Mouse (Mus musculus) spleen, adult 2 months (tissue): ENCODE results near the gene Pde11a. TPM values are rescaled to one million over a fixed set of nuclear protein-coding genes. Genes with fewer than 3 reads are reported as not detected.

Experiments
- DNase-seq, 2 experiments: peaks; one replicate each; pipeline versions ENCODE4 v3.0.0 to v3.0.0-alpha.2; 2012 to 2021; ENCODE audit warnings: low spot score in 2 of 2, low read depth in 1 of 2
- H3K27ac ChIP-seq: fragments of 200-500 bp; 2 replicates; pipeline ENCODE4 v1.5.1; 2012; ENCODE audit warnings: low read length, inconsistent platforms; ENCODE audit not compliant: insufficient read depth
- H3K27me3 ChIP-seq: fragments of 200-500 bp; 2 replicates; pipeline ENCODE4 v1.6.1; 2012; ENCODE audit warnings: mild to moderate bottlenecking, moderate library complexity, low read length, inconsistent platforms; ENCODE audit not compliant: control insufficient read depth, insufficient read depth
- H3K36me3 ChIP-seq: fragments of 200-500 bp; 2 replicates; pipeline ENCODE4 v1.6.1; 2012; ENCODE audit warnings: mild to moderate bottlenecking, low read length, inconsistent platforms; ENCODE audit not compliant: control insufficient read depth, insufficient read depth
- H3K4me1 ChIP-seq: fragments of 200-500 bp; 2 replicates; pipeline ENCODE4 v1.6.1; 2011; ENCODE audit warnings: inconsistent platforms; ENCODE audit not compliant: control insufficient read depth, insufficient read depth, insufficient read length
- H3K4me3 ChIP-seq: fragments of 200-500 bp; 2 replicates; pipeline ENCODE4 v1.5.1; 2011; ENCODE audit warnings: mild to moderate bottlenecking, inconsistent platforms; ENCODE audit not compliant: insufficient read depth, insufficient read length; ENCODE audit errors: extremely low read depth
- CTCF ChIP-seq: fragments of 200-500 bp; IDR thresholded peaks from 2 replicates; pipeline ENCODE4 v1.5.1; 2011; ENCODE audit warnings: mild to moderate bottlenecking, inconsistent platforms; ENCODE audit not compliant: insufficient read depth, insufficient read length, insufficient replicate concordance; ENCODE audit errors: extremely low read depth
- POLR2A ChIP-seq: fragments of 200-500 bp; IDR thresholded peaks from 2 replicates; pipeline ENCODE4 v1.6.1; 2011; ENCODE audit warnings: low read depth, low read length, inconsistent platforms
- WGBS: fragments of 180-500 bp; shearing (Covaris S2); methylation state at CpG from one replicate; pipeline ENCODE4 v1.1.7; 2018; 5-methylcytosine and 5-hydroxymethylcytosine counted together
- polyA plus RNA-seq: library from polyadenylated mRNA; depleted of rRNA; stranded (reverse); fragments of >200 nt; gene quantifications from 2 replicates; pipeline ENCODE4 v1.2.3, GENCODE M21; 2012

Pde11a gene
- polyA plus RNA-seq, 1 experiment = 0.26 TPM

- no peak overlapping the region for H3K27ac ChIP-seq
- WGBS = 88% methylated on average over 9 of the region's 9 CpGs
- no peak for DNase-seq
- H3K4me1 ChIP-seq = no peaks in the 10 kb centered on the region
- no peak overlapping the region for H3K4me3 ChIP-seq
- TF ChIP-seq CTCF = no peak
- TF ChIP-seq POLR2A = no peak
- H3K27me3 ChIP-seq = no peaks in the 10 kb centered on the region
- no peaks in the 10 kb centered on the region for H3K36me3 ChIP-seq
Measured at GRCm38 (mm10) chr2:76002899-76003298, 335.7 kb downstream of the Pde11a start.

GRCm38 (mm10) chr2:76001392-76001791 is 337.2 kb downstream of the Pde11a start:
- no peaks in the 10 kb centered on the region for H3K36me3 ChIP-seq

GRCm38 (mm10) chr2:75999636-76000035 is 338.9 kb downstream of the Pde11a start:
- H3K27me3 ChIP-seq = no peaks in the 10 kb centered on the region
- no peaks in the 10 kb centered on the region for H3K36me3 ChIP-seq
- H3K27ac ChIP-seq = no peak overlapping the region
- TF ChIP-seq POLR2A (no peak), CTCF (no peak)
- 82% methylated on average over 12 of the region's 12 CpGs for WGBS
- DNase-seq = no peak
- no peaks in the 10 kb centered on the region for H3K4me1 ChIP-seq
- no peak overlapping the region for H3K4me3 ChIP-seq

More at GRCm38 (mm10) chr2:76001392-76001791, 337.2 kb downstream of the Pde11a start:
- Histone ChIP-seq H3K4me1 (no peaks in the 10 kb centered on the region), H3K27ac (no peak overlapping the region), H3K4me3 (no peak overlapping the region), H3K27me3 (no peaks in the 10 kb centered on the region)
- TF ChIP-seq CTCF = peak; percentile 66; the same call in 1 of the 2 replicates
- TF ChIP-seq POLR2A = no peak
- 29% methylated on average over 8 of the region's 8 CpGs for WGBS
- peak in 1 of 2 experiments; percentile 58 for DNase-seq

- no peaks in the 10 kb centered on the region for H3K27me3 ChIP-seq
- no peak overlapping the region for H3K4me3 ChIP-seq
- H3K4me1 ChIP-seq = no peaks in the 10 kb centered on the region
- H3K36me3 ChIP-seq = no peaks in the 10 kb centered on the region
- no peak for DNase-seq
- 85% methylated on average over 8 of the region's 8 CpGs for WGBS
- TF ChIP-seq CTCF = no peak
- TF ChIP-seq POLR2A = no peak
- no peak overlapping the region for H3K27ac ChIP-seq
Measured at GRCm38 (mm10) chr2:75998692-75999091, 339.9 kb downstream of the Pde11a start.

GRCm38 (mm10) chr2:75997726-75998125 is 340.8 kb downstream of the Pde11a start:
- no peaks in the 10 kb centered on the region for H3K27me3 ChIP-seq
- TF ChIP-seq POLR2A (no peak), CTCF (no peak)
- no peaks in the 10 kb centered on the region for H3K36me3 ChIP-seq
- no peak overlapping the region for H3K27ac ChIP-seq
- WGBS = 73% methylated on average over 12 of the region's 12 CpGs
- H3K4me1 ChIP-seq = no peaks in the 10 kb centered on the region
- no peak overlapping the region for H3K4me3 ChIP-seq
- DNase-seq = no peak

- H3K27me3 ChIP-seq = no peaks in the 10 kb centered on the region
- H3K27ac ChIP-seq = no peak overlapping the region
- no peaks in the 10 kb centered on the region for H3K36me3 ChIP-seq
- no peak overlapping the region for H3K4me3 ChIP-seq
- H3K4me1 ChIP-seq = no peaks in the 10 kb centered on the region; the same call in 1 of the 2 replicates
- TF ChIP-seq CTCF (no peak), POLR2A (no peak)
- DNase-seq = no peak
- 93% methylated on average over 11 of the region's 11 CpGs for WGBS
Measured at GRCm38 (mm10) chr2:75994841-75995240, 343.7 kb downstream of the Pde11a start.

GRCm38 (mm10) chr2:75991581-75992205 is 346.9 kb downstream of the Pde11a start:
- TF ChIP-seq CTCF (no peak), POLR2A (no peak)
- DNase-seq = no peak

More at GRCm38 (mm10) chr2:75991581-75992205, 346.9 kb downstream of the Pde11a start:
- Histone ChIP-seq H3K36me3 (no peaks in the 10 kb centered on the region), H3K27me3 (no peaks in the 10 kb centered on the region), H3K4me3 (no peak overlapping the region), H3K27ac (no peak overlapping the region), H3K4me1 (no peaks in the 10 kb centered on the region; the same call in 1 of the 2 replicates)
- 85% methylated on average over 6 of the region's 6 CpGs for WGBS
